Mouse (Mus musculus) forebrain, postnatal 0 days (tissue): ENCODE results near the gene Trim63. TPM values are rescaled to one million over a fixed set of nuclear protein-coding genes. Genes with fewer than 3 reads are reported as not detected.

Source experiments
- ATAC-seq: fragments of 200-750 bp; cut with Nextera tagmentation; 2 replicates; pipeline ENCODE4 v1.8.0; 2017; ENCODE audit warnings: mild to moderate bottlenecking, moderate library complexity
- DNase-seq: peaks from one replicate; pipeline ENCODE4 v3.0.0-alpha.2; 2015
- H3K27ac ChIP-seq: fragments of 300-500 bp; sonication (generic); 2 replicates; pipeline ENCODE4 v1.5.1; 2014; ENCODE audit warnings: low read depth, mild to moderate bottlenecking, antibody characterized with exemption, low read length, moderate library complexity, mixed read lengths
- H3K27me3 ChIP-seq: fragments of 300-500 bp; sonication (generic); 2 replicates; pipeline ENCODE4 v1.6.1; 2014; ENCODE audit warnings: mild to moderate bottlenecking, low read length, mixed read lengths; ENCODE audit not compliant: insufficient read depth
- H3K36me3 ChIP-seq: fragments of 300-500 bp; sonication (generic); 2 replicates; pipeline ENCODE4 v1.6.1; 2014; ENCODE audit warnings: mild to moderate bottlenecking, moderate library complexity; ENCODE audit not compliant: insufficient read depth
- H3K4me1 ChIP-seq: fragments of 300-500 bp; sonication (generic); 2 replicates; pipeline ENCODE4 v1.6.1; 2014; ENCODE audit warnings: antibody characterized with exemption; ENCODE audit not compliant: insufficient read depth
- H3K4me2 ChIP-seq: fragments of 300-500 bp; sonication (generic); 2 replicates; pipeline ENCODE4 v1.6.1; 2014; ENCODE audit warnings: low read depth, mild to moderate bottlenecking, moderate library complexity
- H3K4me3 ChIP-seq: fragments of 300-500 bp; sonication (generic); 2 replicates; pipeline ENCODE4 v1.5.1; 2014; ENCODE audit warnings: low read depth, low read length, mixed read lengths
- H3K9ac ChIP-seq: fragments of 300-500 bp; sonication (generic); 2 replicates; pipeline ENCODE4 v1.6.1; 2014; ENCODE audit warnings: mild to moderate bottlenecking
- H3K9me3 ChIP-seq: fragments of 300-500 bp; sonication (generic); 2 replicates; pipeline ENCODE4 v1.6.1; 2016; ENCODE audit warnings: low read length
- CTCF ChIP-seq: sonication (generic); IDR thresholded peaks from 2 replicates; pipeline ENCODE4 v1.5.1; 2016; ENCODE audit warnings: antibody characterized with exemption, control low read depth, low read depth
- WGBS: fragments of 180-500 bp; shearing (Covaris S2); extraction: QIAGEN DNeasy Blood & Tissue Kit; methylation state at CpG from one replicate; pipeline ENCODE4 v1.1.7; 2014; 5-methylcytosine and 5-hydroxymethylcytosine counted together
- polyA plus RNA-seq: library from polyadenylated mRNA; unstranded; fragments of >200 nt; fragmentation: Nextera tagmentation; extraction: Ambion mirVana; gene quantifications from 2 replicates; pipeline ENCODE4 v1.2.1, GENCODE M21; 2015
- total RNA-seq: library from RNA; depleted of rRNA; stranded (reverse); fragments of >200 nt; gene quantifications from 2 replicates; pipeline ENCODE4 v1.2.3, GENCODE M21; 2014

Trim63 gene
- total and polyA plus RNA-seq, 2 experiments from 2014 or later: 0.18 to 1.5 TPM

DNA sequence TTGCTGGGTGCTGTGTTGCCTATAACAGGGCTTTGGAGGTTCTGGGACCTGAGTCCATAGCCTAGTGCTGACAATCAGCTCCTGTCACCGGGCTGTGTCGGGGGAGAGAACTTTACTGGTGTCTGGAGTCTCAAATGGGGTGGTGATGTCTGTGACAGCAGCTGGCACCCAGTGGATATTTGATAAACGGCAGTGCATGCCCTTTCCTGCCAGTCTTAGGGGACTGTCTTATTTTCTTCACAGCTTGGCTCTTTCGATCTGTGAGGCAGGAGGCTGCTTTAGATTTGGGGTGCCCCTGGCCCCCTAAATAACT, 15.5 kb upstream of the Trim63 start:
- ATAC-seq (no peak), DNase-seq (no peak)
- WGBS: 66% methylated on average over 4 of the region's 4 CpGs

DNA sequence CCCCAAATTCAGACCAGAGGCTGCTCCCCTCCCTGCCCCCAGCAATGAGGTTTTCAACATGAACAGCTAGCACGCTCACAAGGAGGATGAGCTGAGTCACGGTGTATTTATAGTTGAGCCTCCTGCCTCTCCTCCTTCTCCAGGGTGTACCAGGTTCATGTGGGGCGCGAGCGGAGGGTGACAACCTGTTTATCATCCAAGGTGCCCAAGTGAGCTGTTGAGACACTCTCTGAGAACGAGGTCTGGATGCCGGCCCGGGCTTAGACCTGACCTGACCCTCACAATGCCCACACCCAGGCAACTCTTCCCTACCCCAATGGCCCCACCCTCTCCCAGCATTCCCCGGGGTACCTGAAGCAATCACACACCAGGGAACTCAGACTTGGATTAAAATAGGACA, 14.6 kb upstream of the Trim63 start:
- H3K9me3 ChIP-seq: no peaks in the 10 kb centered on the region
- H3K27me3 ChIP-seq: no peaks in the 10 kb centered on the region
- no peak for DNase-seq
- WGBS: 81% methylated on average over 9 of the region's 9 CpGs
- no peak overlapping the region for H3K27ac ChIP-seq
- no peak for TF ChIP-seq CTCF
- no peak overlapping the region for H3K4me3 ChIP-seq
- no peak overlapping the region for H3K9ac ChIP-seq
- H3K36me3 ChIP-seq: no peaks in the 10 kb centered on the region
- no peak overlapping the region for H3K4me2 ChIP-seq
- no peaks in the 10 kb centered on the region for H3K4me1 ChIP-seq
- ATAC-seq: no peak

More for the DNA sequence above, 15.5 kb upstream of the Trim63 start:
- TF ChIP-seq CTCF: no peak
- H3K4me1 ChIP-seq: no peaks in the 10 kb centered on the region
- no peak overlapping the region for H3K4me3 ChIP-seq
- no peak overlapping the region for H3K4me2 ChIP-seq
- no peaks in the 10 kb centered on the region for H3K36me3 ChIP-seq
- H3K9me3 ChIP-seq: no peaks in the 10 kb centered on the region
- H3K9ac ChIP-seq: no peak overlapping the region
- no peaks in the 10 kb centered on the region for H3K27me3 ChIP-seq
- no peak overlapping the region for H3K27ac ChIP-seq

DNA sequence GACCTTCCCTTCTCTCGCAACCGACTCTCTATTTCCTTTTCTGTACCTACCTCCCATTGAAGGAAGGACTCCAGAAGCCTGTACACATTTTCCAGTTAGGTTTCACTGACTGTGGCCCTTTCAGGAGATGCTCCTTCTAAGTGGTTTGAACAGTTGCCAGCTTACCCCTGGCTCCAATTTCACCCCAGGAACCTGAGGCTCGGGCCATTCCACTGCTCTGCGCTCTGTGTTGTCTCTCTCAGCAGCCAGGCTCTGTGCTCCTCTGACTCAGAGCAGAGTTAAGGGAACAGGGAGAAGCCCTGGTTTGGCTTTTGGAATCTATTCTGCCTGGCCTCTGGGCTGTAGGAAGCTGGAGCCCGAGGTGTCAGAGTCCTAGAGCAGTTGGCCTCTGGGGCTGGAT, 12.8 kb upstream of the Trim63 start:
- no peak overlapping the region for H3K4me2 ChIP-seq
- WGBS: 91% methylated on average over 5 of the region's 5 CpGs
- no peaks in the 10 kb centered on the region for H3K27me3 ChIP-seq
- H3K9ac ChIP-seq: no peak overlapping the region
- H3K36me3 ChIP-seq: no peaks in the 10 kb centered on the region
- H3K9me3 ChIP-seq: no peaks in the 10 kb centered on the region
- DNase-seq: no peak
- H3K4me3 ChIP-seq: no peak overlapping the region
- TF ChIP-seq CTCF: no peak
- no peak overlapping the region for H3K27ac ChIP-seq
- ATAC-seq: no peak
- no peaks in the 10 kb centered on the region for H3K4me1 ChIP-seq

DNA sequence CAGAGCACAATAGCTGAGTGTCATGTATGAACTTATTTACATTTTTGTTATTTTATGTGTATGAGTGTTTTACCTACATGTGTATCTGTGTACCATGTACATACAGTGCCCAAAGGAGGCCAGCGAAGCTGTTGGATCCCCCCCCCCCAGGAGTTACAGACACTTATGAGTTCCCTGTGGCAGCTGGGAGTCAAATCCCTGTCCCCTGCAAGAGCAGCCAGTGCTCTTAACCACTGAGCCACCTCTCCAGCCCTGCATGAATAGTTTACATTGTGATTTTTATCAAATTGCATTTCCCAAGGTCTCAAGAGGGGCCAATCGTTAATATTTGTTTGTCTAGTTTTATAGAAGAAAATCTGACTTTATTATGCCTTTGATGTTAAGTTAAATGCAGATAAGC, 8.0 kb upstream of the Trim63 start:
- H3K9me3 ChIP-seq: no peaks in the 10 kb centered on the region
- 75% methylated on average over 2 of the region's 2 CpGs for WGBS
- peak overlapping the region; percentile 42 for H3K4me2 ChIP-seq
- no peaks in the 10 kb centered on the region for H3K36me3 ChIP-seq
- no peak overlapping the region for H3K9ac ChIP-seq
- H3K4me1 ChIP-seq: peaks cover 5% of the 10 kb centered on the region
- DNase-seq (no peak), ATAC-seq (no peak)
- H3K27ac ChIP-seq: peak overlapping the region; percentile 70; the same call in 1 of the 2 replicates
- TF ChIP-seq CTCF: no peak
- H3K27me3 ChIP-seq: no peaks in the 10 kb centered on the region
- no peak overlapping the region for H3K4me3 ChIP-seq

DNA sequence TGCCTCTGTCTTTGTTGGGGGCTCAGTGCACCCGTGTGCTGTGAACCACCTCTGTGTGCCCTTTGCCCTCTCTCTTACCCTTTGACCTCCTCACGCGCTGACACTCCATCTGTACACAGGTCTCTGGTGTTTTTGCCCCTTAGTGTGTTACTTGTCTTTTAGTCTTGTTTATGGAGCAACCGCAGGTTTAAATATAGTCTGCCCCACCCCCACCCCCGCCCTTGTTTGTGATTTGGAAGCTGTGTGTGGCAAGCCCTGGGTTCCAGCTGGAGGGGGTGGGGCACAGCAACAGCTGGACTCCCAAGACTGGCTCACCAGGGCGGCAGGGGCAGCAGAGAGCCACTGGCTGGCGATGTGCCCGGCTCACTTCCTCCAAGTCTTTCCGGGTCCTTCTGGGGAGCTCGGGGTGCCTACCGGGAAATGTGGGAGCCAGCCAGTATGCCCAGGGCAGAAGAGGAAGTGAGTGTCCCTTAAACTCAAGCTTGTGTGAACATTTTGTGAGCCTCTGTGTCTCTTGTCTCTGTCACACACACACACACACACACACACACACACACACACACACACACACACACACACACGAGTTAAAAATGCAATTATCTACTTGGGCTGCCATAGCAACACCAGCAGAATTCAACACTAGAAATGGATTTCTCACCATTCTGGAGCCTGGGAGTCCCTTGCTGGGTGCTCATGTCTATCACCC, 7.4 kb upstream of the Trim63 start:
- peak overlapping the region; percentile 22; the same call in 1 of the 2 replicates for H3K9ac ChIP-seq
- 17% methylated on average over 12 of the region's 12 CpGs for WGBS
- no peaks in the 10 kb centered on the region for H3K9me3 ChIP-seq
- ATAC-seq (peak; percentile 94), DNase-seq (peak; percentile 76)
- peak; percentile 60 for TF ChIP-seq CTCF
- H3K27me3 ChIP-seq: no peaks in the 10 kb centered on the region
- H3K36me3 ChIP-seq: no peaks in the 10 kb centered on the region
- H3K27ac ChIP-seq: peak overlapping the region; percentile 70; the same call in 1 of the 2 replicates
- peak overlapping the region; percentile 42 for H3K4me2 ChIP-seq
- no peak overlapping the region for H3K4me3 ChIP-seq
- H3K4me1 ChIP-seq: peaks cover 5% of the 10 kb centered on the region

DNA sequence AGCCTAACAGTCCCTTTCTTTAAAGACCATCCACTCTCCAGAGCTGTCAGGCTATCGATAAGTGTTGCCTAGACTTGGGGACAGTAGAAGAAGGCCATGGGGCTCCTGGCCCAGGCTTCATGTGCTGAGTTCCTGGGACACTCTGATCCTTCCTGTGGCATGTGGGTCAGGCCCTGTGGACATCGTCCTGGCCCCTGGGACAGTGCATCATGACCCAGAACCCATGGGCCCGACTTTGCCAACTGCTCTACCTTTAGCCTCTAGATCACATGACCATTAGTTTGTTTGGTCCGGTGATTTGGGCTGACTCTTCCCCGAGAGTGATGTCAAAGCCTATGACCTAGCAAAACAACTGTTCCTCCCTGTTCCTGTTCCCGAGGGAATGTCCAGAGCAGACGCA, 4.8 kb upstream of the Trim63 start:
- no peaks in the 10 kb centered on the region for H3K36me3 ChIP-seq
- peaks cover 5% of the 10 kb centered on the region for H3K4me1 ChIP-seq
- H3K9ac ChIP-seq: no peak overlapping the region
- H3K9me3 ChIP-seq: no peaks in the 10 kb centered on the region
- ATAC-seq (no peak), DNase-seq (no peak)
- TF ChIP-seq CTCF: no peak
- H3K4me2 ChIP-seq: no peak overlapping the region
- 92% methylated on average over 7 of the region's 7 CpGs for WGBS
- no peak overlapping the region for H3K27ac ChIP-seq
- H3K4me3 ChIP-seq: no peak overlapping the region
- no peaks in the 10 kb centered on the region for H3K27me3 ChIP-seq

DNA sequence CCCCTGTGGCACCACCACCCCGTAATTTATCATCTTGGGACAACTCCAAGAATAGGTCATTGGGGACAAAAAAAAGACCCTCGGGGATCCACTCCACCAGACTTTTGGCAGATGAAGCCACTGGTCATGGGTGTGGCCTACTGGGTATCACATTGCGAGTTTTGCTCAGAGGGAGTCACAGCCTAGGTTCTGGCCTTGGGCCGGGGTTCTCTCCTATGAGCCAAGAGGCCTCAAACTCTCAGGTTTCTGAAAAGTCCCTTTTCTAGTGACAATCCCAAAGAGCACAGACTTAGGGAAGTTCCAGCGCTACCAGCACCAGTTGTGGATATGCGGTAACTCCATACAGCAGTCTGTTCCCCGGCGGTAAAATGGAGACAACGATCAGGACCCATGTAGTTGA, 4.3 kb upstream of the Trim63 start:
- Histone ChIP-seq H3K27me3 (no peaks in the 10 kb centered on the region), H3K4me1 (peaks cover 5% of the 10 kb centered on the region), H3K4me3 (no peak overlapping the region), H3K9me3 (no peaks in the 10 kb centered on the region), H3K9ac (no peak overlapping the region), H3K36me3 (no peaks in the 10 kb centered on the region), H3K4me2 (no peak overlapping the region), H3K27ac (no peak overlapping the region)
- 93% methylated on average over 9 of the region's 9 CpGs for WGBS
- no peak for ATAC-seq
- TF ChIP-seq CTCF: no peak
- no peak for DNase-seq
